In genomic region chr4:139385841-139386240, GRCm38 (mm10) we compare ENCODE assay signal across 6 mouse cellular contexts. TPM values are rescaled to one million over a fixed set of nuclear protein-coding genes. Genes with fewer than 3 reads are reported as not detected.
A peak's percentile ranks its signal among the peaks of the same experiment; 100 is the strongest.
DNase-seq lines count a peak whose midpoint lies in the region; ATAC-seq and TF ChIP-seq lines count a peak whose summit lies in the region.
"Not testable (repeated sequence)": the region's sequence is repeated elsewhere in the genome, so short reads cannot be mapped to it uniquely, and the experiment has no call there.

No protein-coding gene starts in this region.

- H3K9me3 ChIP-seq in ES-E14 (ENCODE audit: control insufficient read depth, insufficient read depth, low read depth, low read length); embryonic facial prominence, embryonic 14.5 days (ENCODE audit: control insufficient read depth, low read length); liver, embryonic 15.5 days (replicated peaks); lung, postnatal 0 days (ENCODE audit: low read length); stomach, embryonic 16.5 days (replicated peaks; ENCODE audit: control insufficient read depth, low read length): not testable (repeated sequence)

- not testable (repeated sequence) for DNase-seq in ES-E14 (ENCODE audit: low read depth, low spot score); embryonic facial prominence, embryonic 14.5 days (ENCODE audit: low spot score); lung, postnatal 0 days (ENCODE audit: low spot score)
- peak; percentile 57 for DNase-seq in liver, adult 2 months (ENCODE audit: extremely low read depth, low read depth, low spot score)

- in situ Hi-C loops in ES-E14 (cut with MboI; ENCODE audit: low sequenced_read_pairs in 2 of 2, unreplicated experiment in 2 of 2), result not testable (repeated sequence)

- not testable (repeated sequence) for TF ChIP-seq CTCF in liver, adult 2 months (IDR thresholded peaks at IDR 0.05; ENCODE audit: low read depth, low read length); lung, postnatal 0 days (IDR thresholded peaks at IDR 0.05)

- H3K27me3 ChIP-seq in embryonic facial prominence, embryonic 14.5 days (replicated peaks; ENCODE audit: control insufficient read depth, insufficient read depth, low read length); liver, adult 2 months (ENCODE audit: control insufficient read depth, insufficient read depth, low read length); liver, embryonic 15.5 days; lung, postnatal 0 days (replicated peaks; ENCODE audit: insufficient read depth, low read length); stomach, embryonic 16.5 days (ENCODE audit: control insufficient read depth, insufficient read depth, low read length): not testable (repeated sequence)

- not testable (repeated sequence) for ATAC-seq in embryonic facial prominence, embryonic 14.5 days (ENCODE audit: low read depth); liver, embryonic 15.5 days (ENCODE audit: insufficient read depth); lung, postnatal 0 days; stomach, embryonic 16.5 days (ENCODE audit: insufficient read depth, low FRiP score)

- TF ChIP-seq EP300 in lung, postnatal 0 days (IDR thresholded peaks at IDR 0.05), result not testable (repeated sequence)

- not testable (repeated sequence) for H3K9ac ChIP-seq in ES-E14 (ENCODE audit: insufficient read depth, low read depth, low read length, poor library complexity, severe bottlenecking); embryonic facial prominence, embryonic 14.5 days (ENCODE audit: low read depth, low read length); liver, adult 2 months (ENCODE audit: low read depth, low read length); liver, embryonic 15.5 days; lung, postnatal 0 days (replicated peaks; ENCODE audit: low read depth); stomach, embryonic 16.5 days (ENCODE audit: low read length)

- H3K4me3 ChIP-seq in ES-E14 (ENCODE audit: insufficient read depth in 1 of 2, low read depth in 1 of 2, low read length in 2 of 2, poor library complexity in 1 of 2, severe bottlenecking in 1 of 2); embryonic facial prominence, embryonic 14.5 days (ENCODE audit: low read depth, low read length); liver, adult 2 months (ENCODE audit: insufficient read depth, low read depth, low read length); liver, embryonic 15.5 days (replicated peaks); lung, postnatal 0 days (ENCODE audit: low read depth, low read length); stomach, embryonic 16.5 days (replicated peaks; ENCODE audit: low read length): not testable (repeated sequence)

- H3K4me1 ChIP-seq in ES-E14 (ENCODE audit: control insufficient read depth in 2 of 2, insufficient read depth in 2 of 2, low read length in 2 of 2, poor library complexity in 1 of 2), result peaks cover 12% of the 10 kb centered on the region in 2 experiments
- not testable (repeated sequence) for H3K4me1 ChIP-seq in embryonic facial prominence, embryonic 14.5 days (ENCODE audit: control insufficient read depth, insufficient read depth, low read length)
- H3K4me1 ChIP-seq in liver, adult 2 months (ENCODE audit: control insufficient read depth, insufficient read depth, low read length), result peaks cover 55% of the 10 kb centered on the region
- peaks cover 62% of the 10 kb centered on the region for H3K4me1 ChIP-seq in liver, embryonic 15.5 days (replicated peaks)
- H3K4me1 ChIP-seq in lung, postnatal 0 days (ENCODE audit: insufficient read depth, low read depth, low read length), result peaks cover 15% of the 10 kb centered on the region; the same call in 1 of the 2 replicates
- H3K4me1 ChIP-seq in stomach, embryonic 16.5 days (ENCODE audit: control insufficient read depth, insufficient read depth, low read length), result peaks cover 44% of the 10 kb centered on the region

- H3K36me3 ChIP-seq in ES-E14 (ENCODE audit: control insufficient read depth, insufficient read depth, low read length, poor library complexity, severe bottlenecking), result peaks cover 14% of the 10 kb centered on the region; the same call in 1 of the 2 replicates
- H3K36me3 ChIP-seq in embryonic facial prominence, embryonic 14.5 days (ENCODE audit: control insufficient read depth, insufficient read depth, low read length), result peaks cover 18% of the 10 kb centered on the region; the same call in 1 of the 2 replicates
- H3K36me3 ChIP-seq in liver, adult 2 months (ENCODE audit: control insufficient read depth, insufficient read depth, low read length); lung, postnatal 0 days (ENCODE audit: insufficient read depth, low read length); stomach, embryonic 16.5 days (ENCODE audit: control insufficient read depth, insufficient read depth, low read length): not testable (repeated sequence)
- H3K36me3 ChIP-seq in liver, embryonic 15.5 days (replicated peaks), result peaks cover 34% of the 10 kb centered on the region

- peaks cover 39% of the 10 kb centered on the region for H3K79me2 ChIP-seq in liver, adult 2 months (ENCODE audit: control insufficient read depth, insufficient read depth, low read length)

- whole genome bisulfite sequencing in embryonic facial prominence, embryonic 14.5 days, result 91% methylated on average over 5 of the region's 5 CpGs
- WGBS in liver, adult 2 months, result 24% methylated on average over 5 of the region's 5 CpGs
- WGBS in liver, embryonic 15.5 days (ENCODE audit: insufficient replicate concordance), result 87% methylated on average over 5 of the region's 5 CpGs
- WGBS in lung, postnatal 0 days, result 85% methylated on average over 5 of the region's 5 CpGs
- 77% methylated on average over 5 of the region's 5 CpGs for WGBS in stomach, embryonic 16.5 days

- H3K27ac ChIP-seq in ES-E14 (ENCODE audit: insufficient read depth, low read depth, low read length, poor library complexity, severe bottlenecking), result not testable (repeated sequence)
- H3K27ac ChIP-seq in embryonic facial prominence, embryonic 14.5 days (replicated peaks; ENCODE audit: low read depth, low read length), result 0 out of 2 replicates have a peak overlapping the region, but pooled peaks have one; percentile 15
- H3K27ac ChIP-seq in liver, adult 2 months (replicated peaks; ENCODE audit: insufficient read depth, low read depth, low read length), result peak overlapping the region; percentile 94; the same call in 1 of the 2 replicates
- peak overlapping the region; percentile 54; the same call in 1 of the 2 replicates for H3K27ac ChIP-seq in liver, embryonic 15.5 days (replicated peaks)
- H3K27ac ChIP-seq in lung, postnatal 0 days (ENCODE audit: low read length), result peak overlapping the region; percentile 86; the same call in 1 of the 2 replicates
- H3K27ac ChIP-seq in stomach, embryonic 16.5 days (ENCODE audit: low read length), result peak overlapping the region; percentile 51; the same call in 1 of the 2 replicates

- not testable (repeated sequence) for TF ChIP-seq POLR2A in liver, adult 2 months (IDR thresholded peaks at IDR 0.05; ENCODE audit: extremely low read depth, insufficient read depth, low read length)

- H3K4me2 ChIP-seq in embryonic facial prominence, embryonic 14.5 days (ENCODE audit: low read depth, low read length); liver, embryonic 15.5 days; lung, postnatal 0 days (replicated peaks; ENCODE audit: low read depth, low read length): not testable (repeated sequence)
- peak overlapping the region; percentile 45; the same call in 1 of the 2 replicates for H3K4me2 ChIP-seq in stomach, embryonic 16.5 days (ENCODE audit: low read depth, low read length)

TF ChIP-seq in ES-E14, 5 proteins besides CTCF, POLR2A, EP300 and RAD21:
- peak; percentile 42; the same call in 1 of the 2 replicates for TF ChIP-seq ZNF384 (IDR thresholded peaks at IDR 0.05; ENCODE audit: low read depth, low read length)

RNA-seq across cellular contexts. Expression of gene Ubr4, which starts 33.4 kb away (rescaled TPM):
- total RNA-seq in ES-E14 (2012; rRNA removed), result 199 and 224 TPM in 2 replicates
- 72.4 and 77.5 TPM in 2 replicates for polyA plus RNA-seq in embryonic facial prominence, embryonic 14.5 days (2014; fragmentation: Nextera tagmentation; extraction: Ambion mirVana)
- total RNA-seq in liver, adult 2 months (2014; rRNA removed), result 56.7 and 94.2 TPM in 2 replicates
- polyA plus RNA-seq in liver, adult 2 months (2012; rRNA removed), result 109 and 149 TPM in 2 replicates
- 39.5 and 49.1 TPM in 2 replicates for polyA plus RNA-seq in liver, embryonic 15.5 days (2015; fragmentation: Nextera tagmentation; extraction: Ambion mirVana)
- polyA plus RNA-seq in lung, postnatal 0 days (2015; fragmentation: Nextera tagmentation; extraction: Ambion mirVana), result 49.2 and 50.8 TPM in 2 replicates
- polyA plus RNA-seq in stomach, embryonic 16.5 days (2015; fragmentation: Nextera tagmentation; extraction: Ambion mirVana), result 56.9 and 59.9 TPM in 2 replicates

RNA-seq across cellular contexts. Expression of gene Emc1, which starts 33.5 kb away (rescaled TPM):
- 88.0 and 136 TPM in 2 replicates for total RNA-seq in ES-E14 (2012; rRNA removed)
- polyA plus RNA-seq in embryonic facial prominence, embryonic 14.5 days (2014; fragmentation: Nextera tagmentation; extraction: Ambion mirVana), result 14.1 and 15.3 TPM in 2 replicates
- 23.0 and 23.6 TPM in 2 replicates for total RNA-seq in liver, adult 2 months (2014; rRNA removed)
- 22.2 and 22.3 TPM in 2 replicates for polyA plus RNA-seq in liver, adult 2 months (2012; rRNA removed)
- polyA plus RNA-seq in liver, embryonic 15.5 days (2015; fragmentation: Nextera tagmentation; extraction: Ambion mirVana), result 13.5 and 13.9 TPM in 2 replicates
- 11.3 and 11.6 TPM in 2 replicates for polyA plus RNA-seq in lung, postnatal 0 days (2015; fragmentation: Nextera tagmentation; extraction: Ambion mirVana)
- 24.8 and 25.5 TPM in 2 replicates for polyA plus RNA-seq in stomach, embryonic 16.5 days (2015; fragmentation: Nextera tagmentation; extraction: Ambion mirVana)

RNA-seq across cellular contexts. Expression of gene Mrto4, which starts 33.5 kb away (rescaled TPM):
- 290 and 318 TPM in 2 replicates for total RNA-seq in ES-E14 (2012; rRNA removed)
- 92.5 and 99.5 TPM in 2 replicates for polyA plus RNA-seq in embryonic facial prominence, embryonic 14.5 days (2014; fragmentation: Nextera tagmentation; extraction: Ambion mirVana)
- total RNA-seq in liver, adult 2 months (2014; rRNA removed), result 26.0 and 27.9 TPM in 2 replicates
- 17.2 and 22.8 TPM in 2 replicates for polyA plus RNA-seq in liver, adult 2 months (2012; rRNA removed)
- 78.7 and 83.7 TPM in 2 replicates for polyA plus RNA-seq in liver, embryonic 15.5 days (2015; fragmentation: Nextera tagmentation; extraction: Ambion mirVana)
- polyA plus RNA-seq in lung, postnatal 0 days (2015; fragmentation: Nextera tagmentation; extraction: Ambion mirVana), result 34.5 and 36.1 TPM in 2 replicates
- 81.4 and 87.1 TPM in 2 replicates for polyA plus RNA-seq in stomach, embryonic 16.5 days (2015; fragmentation: Nextera tagmentation; extraction: Ambion mirVana)
